11 mouse cellular contexts compared by ENCODE assay signal in the genomic region with DNA sequence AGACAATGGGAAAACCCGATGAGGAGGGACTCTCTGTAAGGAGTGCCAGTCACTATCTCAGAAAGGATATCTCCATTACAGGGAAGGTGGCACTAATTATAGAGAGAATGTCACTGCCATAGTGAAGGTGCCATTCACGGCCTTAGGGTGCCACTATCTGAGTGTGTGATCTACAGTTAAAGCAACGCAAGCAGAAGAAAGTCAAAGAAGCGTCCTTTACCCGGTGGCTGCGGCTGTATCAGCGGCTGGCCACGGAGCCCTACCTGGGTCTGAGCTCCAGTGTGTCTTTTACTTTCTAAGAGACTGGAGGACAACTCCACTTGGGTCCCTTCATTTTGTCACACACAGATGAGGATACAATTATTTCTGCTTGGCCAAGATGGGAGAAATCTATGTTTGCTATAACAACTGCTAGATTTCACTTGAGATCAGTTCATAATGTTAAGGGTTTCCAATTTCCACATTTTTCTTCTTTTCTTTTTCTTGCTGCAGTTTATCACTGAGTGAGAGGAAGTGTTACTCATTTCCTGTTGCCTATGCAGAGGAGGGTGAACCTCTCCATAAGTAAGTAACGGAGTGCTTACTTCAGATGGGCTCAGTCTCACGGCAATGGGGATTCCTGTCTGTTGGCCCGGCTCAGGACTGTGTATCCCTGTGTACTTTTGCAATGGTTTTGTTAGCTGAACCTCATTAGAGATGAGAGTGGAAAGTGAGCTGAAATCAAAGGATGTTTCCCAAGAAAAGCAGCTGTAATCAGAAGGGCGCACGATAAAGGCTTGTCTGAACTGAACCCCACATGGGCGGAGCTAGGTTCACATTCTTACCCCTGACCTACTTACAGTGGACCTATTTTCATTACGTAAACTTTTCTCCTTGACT. TPM values are rescaled to one million over a fixed set of nuclear protein-coding genes. Genes with fewer than 3 reads are reported as not detected.
DNase-seq lines count a peak whose midpoint lies in the region; ATAC-seq and TF ChIP-seq lines count a peak whose summit lies in the region.
"Had no signal": no experiment of that assay in that cellular context is flagged by ENCODE, and none has a peak within 500 bp of the region (broad histone marks: within the 10 kb centered on the region; RNA-seq: fewer than 3 reads in every experiment).

No protein-coding gene starts in this region.

- no peak for DNase-seq in heart, postnatal 36 days
- peak; percentile 26 for DNase-seq in splenic B cell, adult 2 months (ENCODE audit: low read depth, low spot score)
- no peak for DNase-seq in yolk sac, embryonic 10.5 days (ENCODE audit: low spot score)
- DNase-seq in kidney, adult 11 months: no peak
- DNase-seq: cerebellum, adult 2 months had no signal

- H3K9ac ChIP-seq in heart, embryonic 12.5 days: no peak overlapping the region
- H3K9ac ChIP-seq in ES-Bruce4 (ENCODE audit: low read depth, poor library complexity, severe bottlenecking): peak overlapping the region; percentile 70
- no peak overlapping the region for H3K9ac ChIP-seq in intestine, embryonic 16.5 days (ENCODE audit: low read depth, low read length)
- no peak overlapping the region for H3K9ac ChIP-seq in midbrain, embryonic 16.5 days (ENCODE audit: low read depth, low read length)
- H3K9ac ChIP-seq: forebrain, embryonic 12.5 days; hindbrain, embryonic 13.5 days had no signal

- H3K4me3 ChIP-seq in heart, embryonic 12.5 days: no peak overlapping the region
- H3K4me3 ChIP-seq in ES-Bruce4 (ENCODE audit: low read depth, low read length): no peak overlapping the region
- H3K4me3 ChIP-seq in intestine, embryonic 16.5 days (ENCODE audit: low read length): no peak overlapping the region
- no peak overlapping the region for H3K4me3 ChIP-seq in midbrain, embryonic 16.5 days (ENCODE audit: low read depth, low read length)
- H3K4me3 ChIP-seq: forebrain, embryonic 12.5 days; hindbrain, embryonic 13.5 days had no signal

- 0 out of 2 replicates have a peak, but pooled peaks cover 15% of the 10 kb centered on the region for H3K4me1 ChIP-seq in heart, embryonic 12.5 days (replicated peaks)
- H3K4me1 ChIP-seq in ES-Bruce4 (ENCODE audit: control insufficient read depth, insufficient read depth, low read length): peaks cover 3% of the 10 kb centered on the region
- no peaks in the 10 kb centered on the region for H3K4me1 ChIP-seq in intestine, embryonic 16.5 days (ENCODE audit: control insufficient read depth, insufficient read depth, low read length)
- H3K4me1 ChIP-seq in midbrain, embryonic 16.5 days (ENCODE audit: control insufficient read depth, insufficient read depth, low read length): no peaks in the 10 kb centered on the region
- H3K4me1 ChIP-seq: forebrain, embryonic 12.5 days; hindbrain, embryonic 13.5 days had no signal

- no peak for TF ChIP-seq EP300 in ES-Bruce4 (IDR thresholded peaks at IDR 0.05; ENCODE audit: insufficient read depth, low read depth, low read length)

- no peak for TF ChIP-seq POLR2A in ES-Bruce4 (IDR thresholded peaks at IDR 0.05; ENCODE audit: insufficient read depth, low read length)

- no peaks in the 10 kb centered on the region for H3K9me3 ChIP-seq in heart, embryonic 12.5 days (replicated peaks)
- no peaks in the 10 kb centered on the region for H3K9me3 ChIP-seq in ES-Bruce4 (replicated peaks; ENCODE audit: control insufficient read depth, insufficient read depth, low read length, poor library complexity, severe bottlenecking)
- no peaks in the 10 kb centered on the region for H3K9me3 ChIP-seq in intestine, embryonic 16.5 days (ENCODE audit: control insufficient read depth, low read length)
- 0 out of 2 replicates have a peak, but pooled peaks cover 2% of the 10 kb centered on the region for H3K9me3 ChIP-seq in midbrain, embryonic 16.5 days (replicated peaks; ENCODE audit: control insufficient read depth, low read length, poor library complexity, severe bottlenecking)
- H3K9me3 ChIP-seq: forebrain, embryonic 12.5 days; hindbrain, embryonic 13.5 days had no signal

- 64% methylated on average over 15 of the region's 15 CpGs for WGBS in heart, embryonic 12.5 days
- 82% methylated on average over 15 of the region's 15 CpGs for WGBS in intestine, embryonic 16.5 days
- WGBS in midbrain, embryonic 16.5 days: 87% methylated on average over 15 of the region's 15 CpGs

- intact Hi-C loops in heart, postnatal 36 days (cut with DNase I): no loop called here

- no peaks in the 10 kb centered on the region for H3K27me3 ChIP-seq in heart, embryonic 12.5 days (replicated peaks)
- H3K27me3 ChIP-seq in ES-Bruce4 (ENCODE audit: control insufficient read depth, insufficient read depth, low read length, poor library complexity, severe bottlenecking): no peaks in the 10 kb centered on the region
- no peaks in the 10 kb centered on the region for H3K27me3 ChIP-seq in intestine, embryonic 16.5 days (replicated peaks; ENCODE audit: control insufficient read depth, insufficient read depth, low read length)
- H3K27me3 ChIP-seq in splenic B cell, adult 2 months (ENCODE audit: control insufficient read depth, insufficient read depth, low read length, poor library complexity, severe bottlenecking): no peaks in the 10 kb centered on the region
- H3K27me3 ChIP-seq in midbrain, embryonic 16.5 days (ENCODE audit: control insufficient read depth, insufficient read depth, low read depth, low read length): no peaks in the 10 kb centered on the region
- H3K27me3 ChIP-seq: forebrain, embryonic 12.5 days; hindbrain, embryonic 13.5 days had no signal

- TF ChIP-seq CTCF in ES-Bruce4 (IDR thresholded peaks at IDR 0.05; ENCODE audit: low read depth, low read length): no peak

- H3K4me2 ChIP-seq in heart, embryonic 12.5 days: peak overlapping the region; percentile 17; the same call in 1 of the 2 replicates
- H3K4me2 ChIP-seq in intestine, embryonic 16.5 days (ENCODE audit: low read depth, low read length): no peak overlapping the region
- H3K4me2 ChIP-seq in midbrain, embryonic 16.5 days (ENCODE audit: low read length): no peak overlapping the region
- H3K4me2 ChIP-seq: forebrain, embryonic 12.5 days; hindbrain, embryonic 13.5 days had no signal

- ATAC-seq in heart, embryonic 12.5 days (ENCODE audit: insufficient number of reproducible peaks, low FRiP score): peak; percentile 72
- ATAC-seq in intestine, embryonic 16.5 days: peak; percentile 33; the same call in 1 of the 2 replicates
- ATAC-seq in midbrain, embryonic 16.5 days: no peak

- peak overlapping the region; percentile 64 for H3K27ac ChIP-seq in heart, embryonic 12.5 days (ENCODE audit: poor library complexity, severe bottlenecking)
- H3K27ac ChIP-seq in ES-Bruce4 (ENCODE audit: insufficient read depth, low read length): peak overlapping the region; percentile 43; the same call in 1 of the 2 replicates
- no peak overlapping the region for H3K27ac ChIP-seq in intestine, embryonic 16.5 days (ENCODE audit: low read length)
- no peak overlapping the region for H3K27ac ChIP-seq in midbrain, embryonic 16.5 days (ENCODE audit: low read length)
- H3K27ac ChIP-seq: forebrain, embryonic 12.5 days; hindbrain, embryonic 13.5 days had no signal

- H3K36me3 ChIP-seq in heart, embryonic 12.5 days: no peaks in the 10 kb centered on the region; the same call in 1 of the 2 replicates
- no peaks in the 10 kb centered on the region for H3K36me3 ChIP-seq in ES-Bruce4 (ENCODE audit: control insufficient read depth, insufficient read depth, low read length, poor library complexity, severe bottlenecking)
- no peaks in the 10 kb centered on the region for H3K36me3 ChIP-seq in intestine, embryonic 16.5 days (ENCODE audit: control insufficient read depth, insufficient read depth, low read length)
- H3K36me3 ChIP-seq in splenic B cell, adult 2 months (ENCODE audit: control insufficient read depth, insufficient read depth, low read length, poor library complexity, severe bottlenecking): no peaks in the 10 kb centered on the region
- peaks cover 20% of the 10 kb centered on the region for H3K36me3 ChIP-seq in midbrain, embryonic 16.5 days (ENCODE audit: control insufficient read depth, insufficient read depth, low read length)

RNA-seq across cellular contexts. Expression of gene D16Ertd472e, which starts 13.2 kb away (rescaled TPM):
- polyA plus RNA-seq in heart, embryonic 12.5 days (2016; fragmentation: Nextera tagmentation; extraction: Ambion mirVana): 8.9 and 10.5 TPM in 2 replicates
- 1 to 10 TPM; 4.9 to 5.5 TPM for total RNA-seq in heart, postnatal 36 days (2021)
- polyA plus RNA-seq in ES-Bruce4 (2011; ENCODE audit: insufficient read depth, insufficient read length, low read depth, missing spikeins): 14.2 and 16.8 TPM in 2 replicates
- polyA plus RNA-seq in intestine, embryonic 16.5 days (2015; fragmentation: Nextera tagmentation; extraction: Ambion mirVana): 5.3 and 5.7 TPM in 2 replicates
- polyA plus RNA-seq in midbrain, embryonic 16.5 days (2015; fragmentation: Nextera tagmentation; extraction: Ambion mirVana): 6.5 and 8.4 TPM in 2 replicates

Comparison
In these comparisons a context has a peak if more than half of its experiments do, and no peak if none do; other contexts are left out.
1. H3K27ac ChIP-seq: peak in heart, embryonic 12.5 days (single experiment) and ES-Bruce4 (single experiment); none in intestine, embryonic 16.5 days (single experiment) and midbrain, embryonic 16.5 days (single experiment).